Mouse (Mus musculus) MEL (cell line): Measurements from ENCODE around the gene Unc93b1.
"Not testable (repeated sequence)": the region's sequence is repeated elsewhere in the genome, so short reads cannot be mapped to it uniquely, and the experiment has no call there.

Experiments
- CTCF ChIP-seq, 3 experiments: IDR thresholded peaks in 2 of 3; conservative IDR thresholded peaks in 1 of 3; 2 replicates each; pipeline ENCODE4 v1.5.1; 2011 to 2012; ENCODE audit warnings: low read length in 3 of 3, low read depth in 2 of 3, mild to moderate bottlenecking in 2 of 3, improper control_type of control experiment in 1 of 3, inconsistent platforms in 1 of 3, mixed read lengths in 1 of 3, moderate library complexity in 1 of 3; ENCODE audit not compliant: control insufficient read depth in 1 of 3, insufficient read depth in 1 of 3, poor library complexity in 1 of 3, severe bottlenecking in 1 of 3
- HCFC1 ChIP-seq: IDR thresholded peaks from 2 replicates; pipeline ENCODE4 v1.6.1; 2012; ENCODE audit warnings: low read depth, mild to moderate bottlenecking, inconsistent platforms, low read length, improper control_type of control experiment, moderate library complexity
- POLR2A ChIP-seq, 2 experiments: IDR thresholded peaks; 2 replicates each; pipeline ENCODE4 v1.6.1; 2011 to 2012; ENCODE audit warnings: low read length in 2 of 2, mild to moderate bottlenecking in 2 of 2, control low read depth in 1 of 2, improper control_type of control experiment in 1 of 2, low read depth in 1 of 2, moderate library complexity in 1 of 2; ENCODE audit not compliant: control insufficient read depth in 1 of 2, insufficient read depth in 1 of 2, poor library complexity in 1 of 2

DNA sequence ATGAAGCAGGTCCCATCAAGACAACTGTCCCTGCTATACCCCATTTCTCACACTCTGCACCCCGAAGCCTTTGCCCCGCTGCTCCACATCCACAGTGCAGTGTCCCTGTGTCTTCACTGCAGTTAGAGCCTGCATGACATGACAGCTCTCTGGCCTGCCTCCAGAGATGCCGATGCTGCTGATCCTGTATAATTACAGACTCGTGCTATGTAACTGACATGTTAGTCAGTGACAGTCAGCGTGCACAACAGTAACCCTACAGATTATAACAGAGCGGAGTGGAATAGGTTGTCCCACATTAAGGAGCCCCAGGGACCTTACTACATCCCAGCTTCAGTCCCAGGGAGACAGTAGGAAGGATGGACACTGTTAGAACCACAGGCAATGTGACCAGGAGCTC lies 39.6 kb downstream of the Unc93b1 start:
- not testable (repeated sequence) for TF ChIP-seq CTCF (IDR thresholded peaks at IDR 0.05 in 2 of 3, conservative IDR thresholded peaks at IDR 0.05 in 1 of 3; ENCODE audit: control insufficient read depth in 1 of 3, insufficient read depth in 1 of 3, low read depth in 2 of 3, low read length in 3 of 3, poor library complexity in 1 of 3, severe bottlenecking in 1 of 3); HCFC1; POLR2A (IDR thresholded peaks at IDR 0.05; ENCODE audit: control insufficient read depth in 1 of 2, insufficient read depth in 1 of 2, low read depth in 1 of 2, low read length in 2 of 2, poor library complexity in 1 of 2)
